Mouse (Mus musculus) retina, postnatal 7 days (tissue): Measurements from ENCODE around the gene Gm8265.
"Not testable (repeated sequence)": the region's sequence is repeated elsewhere in the genome, so short reads cannot be mapped to it uniquely, and the experiment has no call there.

Experiments used
- DNase-seq: peaks from one replicate; pipeline ENCODE4 v3.0.0-alpha.2; 2012; ENCODE audit warnings: low read depth, low spot score

Gene Gm8265

DNA sequence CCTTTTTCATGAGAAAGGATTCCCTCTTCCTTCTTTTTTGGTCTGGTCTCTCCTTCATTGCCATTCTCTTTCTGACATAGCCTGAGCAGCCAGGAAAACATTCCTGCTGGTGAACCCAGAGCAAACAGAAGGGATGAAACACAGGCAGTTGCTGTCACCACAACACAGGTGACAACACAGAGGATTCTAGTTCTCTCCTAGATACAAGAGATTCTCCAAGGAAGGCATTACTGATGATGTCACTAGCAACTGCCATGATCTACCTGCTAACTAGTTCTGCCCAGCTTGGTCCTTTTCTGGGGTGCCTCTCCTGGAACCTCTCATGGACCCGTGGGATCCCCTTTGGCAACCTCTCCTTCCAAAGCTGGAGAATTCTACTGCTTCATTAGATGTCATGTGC, at the start of gene Gm8265:
Gene Gm8265, minus strand, starts transcription at position 101 of the 400 bp plus-strand sequence.
- not testable (repeated sequence) for DNase-seq
